Mouse (Mus musculus): ENCODE data around the gene Stat5b. TPM values are rescaled to one million over a fixed set of nuclear protein-coding genes. Genes with fewer than 3 reads are reported as not detected.

Gene Stat5b
- 46.0 and 50.1 TPM in 2 replicates for polyA plus RNA-seq (2014; fragmentation: Nextera tagmentation; extraction: Ambion mirVana)

DNA sequence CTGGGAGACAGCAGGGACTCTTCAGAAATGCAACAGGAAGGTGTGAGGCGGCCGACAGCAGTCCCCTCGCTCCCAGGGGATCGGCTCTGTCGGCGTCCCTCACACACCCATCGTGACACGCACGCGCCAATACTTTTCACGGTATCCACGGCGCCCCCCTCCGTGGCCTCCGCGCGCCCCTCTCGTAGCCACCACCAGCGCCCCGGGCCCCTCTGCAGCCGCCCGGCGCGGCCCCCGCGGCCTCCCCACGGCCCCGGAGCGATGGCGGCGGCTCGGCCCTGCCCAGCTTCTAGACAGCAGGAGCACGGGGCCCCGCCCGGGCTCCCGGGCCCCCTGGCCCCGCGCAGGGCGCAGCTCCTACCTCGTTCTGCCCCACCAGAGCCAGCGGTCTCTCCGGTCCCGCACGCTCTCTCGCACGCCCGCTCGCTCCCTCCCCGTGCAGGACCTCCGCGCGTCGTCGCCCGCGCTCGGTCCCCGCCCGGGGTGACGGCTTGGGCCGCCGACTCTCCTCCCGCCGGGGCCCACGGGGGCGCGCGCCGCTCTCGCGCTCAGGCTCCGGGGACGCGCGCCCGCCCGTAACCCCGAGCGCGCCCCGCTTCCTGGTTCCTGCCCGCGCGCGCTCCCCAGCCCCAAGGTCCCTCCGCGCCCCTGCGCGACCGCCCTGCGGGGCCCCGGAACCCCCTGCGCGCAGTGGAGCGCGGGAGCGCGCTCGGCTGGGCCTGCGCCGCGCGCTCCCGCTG is at the start of gene Stat5b:
Gene Stat5b (minus strand): TSS at position 687 of the 740 bp plus-strand sequence.
- H3K4me3 ChIP-seq (ENCODE audit: low read depth, low read length), result peak within 1 kb of the TSS; percentile 94
- peak within 1 kb of the TSS; percentile 77 for H3K4me2 ChIP-seq
- H3K27me3 ChIP-seq (replicated peaks; ENCODE audit: control insufficient read depth, insufficient read depth, low read length), result peaks cover 7% of the 10 kb centered on the region
- H3K27ac ChIP-seq (ENCODE audit: low read depth, low read length), result peak within 1 kb of the TSS; percentile 94
- peak within 1 kb of the TSS; percentile 98 for H3K9ac ChIP-seq (ENCODE audit: low read depth, low read length)
- DNase-seq (ENCODE audit: low spot score), result peak; percentile 82
- ATAC-seq (replicated peaks; ENCODE audit: low FRiP score), result peak; percentile 75
- WGBS, result under 1% methylated on average over 95 of the region's 104 CpGs
- H3K4me1 ChIP-seq (replicated peaks; ENCODE audit: control insufficient read depth, insufficient read depth, low read length), result peaks cover 23% of the 10 kb centered on the region
- no peaks in the 10 kb centered on the region for H3K36me3 ChIP-seq (ENCODE audit: control insufficient read depth, insufficient read depth, low read length)
- no peaks in the 10 kb centered on the region for H3K9me3 ChIP-seq (ENCODE audit: control insufficient read depth, low read length)

DNA sequence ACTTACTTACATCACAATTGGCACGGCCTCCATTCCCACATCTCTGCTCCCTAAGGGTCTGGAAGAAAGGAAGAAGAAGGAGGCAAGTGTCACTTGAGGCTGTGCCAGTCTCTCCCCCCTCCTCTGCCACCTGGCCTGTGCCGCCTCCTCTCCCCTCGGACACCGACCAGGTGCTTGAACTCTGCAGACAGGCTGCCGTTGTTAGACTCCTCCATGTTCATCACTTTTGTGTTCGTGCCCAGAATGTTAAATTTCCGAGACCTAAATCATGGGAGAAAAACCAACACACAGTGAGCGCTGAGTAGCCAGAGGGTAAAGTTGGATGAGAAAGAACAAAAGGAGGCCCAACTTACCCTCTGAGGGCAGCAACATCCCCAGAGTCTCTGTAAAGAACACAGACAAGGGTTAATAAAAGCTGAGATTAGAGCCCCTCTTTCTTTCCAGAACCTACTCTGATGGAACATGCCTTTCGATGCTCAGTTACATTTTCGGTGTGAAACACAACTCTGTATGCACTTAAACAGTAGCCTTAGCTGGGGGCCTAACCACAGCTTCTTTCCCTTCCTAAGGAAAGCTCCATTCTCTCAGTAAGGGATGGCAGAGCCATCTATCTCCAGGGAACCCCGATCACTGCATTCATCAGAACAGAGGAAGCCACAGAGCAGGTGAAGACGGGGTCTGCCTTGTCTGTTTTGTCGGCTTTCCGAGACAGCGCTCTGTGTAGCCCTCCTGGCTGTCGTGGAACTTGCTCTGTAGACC is 48.1 kb upstream of the Stat5b start:
- 89% methylated on average over 16 of the region's 16 CpGs for WGBS
- ATAC-seq (replicated peaks; ENCODE audit: low FRiP score) (no peak), DNase-seq (ENCODE audit: low spot score) (no peak)
- H3K36me3 ChIP-seq (ENCODE audit: control insufficient read depth, insufficient read depth, low read length), result peaks cover 15% of the 10 kb centered on the region
- H3K9me3 ChIP-seq (ENCODE audit: control insufficient read depth, low read length), result no peaks in the 10 kb centered on the region
- no peak overlapping the region for H3K9ac ChIP-seq (ENCODE audit: low read depth, low read length)
- H3K27me3 ChIP-seq (replicated peaks; ENCODE audit: control insufficient read depth, insufficient read depth, low read length), result no peaks in the 10 kb centered on the region
- H3K4me3 ChIP-seq (ENCODE audit: low read depth, low read length), result no peak overlapping the region
- H3K4me2 ChIP-seq, result no peak overlapping the region
- H3K27ac ChIP-seq (ENCODE audit: low read depth, low read length), result no peak overlapping the region
- peaks cover 4% of the 10 kb centered on the region for H3K4me1 ChIP-seq (replicated peaks; ENCODE audit: control insufficient read depth, insufficient read depth, low read length)

DNA sequence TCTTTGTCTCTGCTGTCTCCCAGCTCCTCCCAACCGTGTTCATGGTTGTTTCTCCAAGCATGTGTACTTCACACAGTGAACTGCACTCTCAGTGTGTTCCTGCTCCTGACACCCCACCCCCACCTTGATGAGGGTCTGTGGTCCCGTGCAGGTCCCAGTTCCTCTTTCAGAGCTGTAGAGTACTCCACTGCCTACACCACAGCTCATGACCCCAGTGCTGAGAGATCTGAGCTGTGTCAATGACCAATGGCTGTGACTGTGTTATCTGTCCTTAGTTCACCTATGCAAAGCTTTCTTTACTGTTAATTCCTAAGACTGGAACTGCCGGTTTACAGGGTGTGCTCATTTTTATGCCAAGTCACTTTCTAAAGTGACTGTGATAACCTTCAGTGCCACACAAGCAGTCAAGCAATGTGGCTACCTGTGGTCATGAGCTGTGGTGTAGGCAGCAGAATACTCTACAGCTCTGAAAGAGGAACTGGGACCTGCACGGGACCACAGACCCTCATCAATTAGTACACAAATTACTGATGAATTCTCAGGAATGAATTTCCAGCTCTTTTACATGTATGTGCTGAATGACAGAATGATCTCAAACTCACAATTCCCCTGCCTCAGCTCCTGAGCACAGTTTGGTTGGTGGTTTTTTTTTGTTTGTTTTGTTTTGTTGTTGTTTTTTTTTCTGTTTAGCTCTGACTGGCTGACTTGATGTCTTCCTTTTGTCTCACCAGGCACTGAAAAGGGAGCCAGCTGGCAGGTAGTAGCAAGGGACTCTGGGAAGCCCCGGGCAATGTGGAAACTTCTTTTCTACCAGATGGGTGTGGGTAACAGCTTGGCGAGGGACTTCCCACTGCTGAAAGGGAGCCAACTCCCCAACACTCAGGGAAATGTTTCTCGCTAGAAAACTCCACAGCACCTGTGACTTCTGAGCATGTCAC is 47.0 kb upstream of the Stat5b start:
- 78% methylated on average over 7 of the region's 7 CpGs for whole genome bisulfite sequencing
- Histone ChIP-seq H3K9me3 (ENCODE audit: control insufficient read depth, low read length) (no peaks in the 10 kb centered on the region), H3K4me3 (ENCODE audit: low read depth, low read length) (no peak overlapping the region), H3K4me1 (replicated peaks; ENCODE audit: control insufficient read depth, insufficient read depth, low read length) (peaks cover 11% of the 10 kb centered on the region), H3K36me3 (ENCODE audit: control insufficient read depth, insufficient read depth, low read length) (peaks cover 13% of the 10 kb centered on the region), H3K4me2 (no peak overlapping the region), H3K27me3 (replicated peaks; ENCODE audit: control insufficient read depth, insufficient read depth, low read length) (no peaks in the 10 kb centered on the region), H3K27ac (ENCODE audit: low read depth, low read length) (no peak overlapping the region), H3K9ac (ENCODE audit: low read depth, low read length) (no peak overlapping the region)
- no peak for DNase-seq (ENCODE audit: low spot score)
- ATAC-seq (replicated peaks; ENCODE audit: low FRiP score), result no peak

DNA sequence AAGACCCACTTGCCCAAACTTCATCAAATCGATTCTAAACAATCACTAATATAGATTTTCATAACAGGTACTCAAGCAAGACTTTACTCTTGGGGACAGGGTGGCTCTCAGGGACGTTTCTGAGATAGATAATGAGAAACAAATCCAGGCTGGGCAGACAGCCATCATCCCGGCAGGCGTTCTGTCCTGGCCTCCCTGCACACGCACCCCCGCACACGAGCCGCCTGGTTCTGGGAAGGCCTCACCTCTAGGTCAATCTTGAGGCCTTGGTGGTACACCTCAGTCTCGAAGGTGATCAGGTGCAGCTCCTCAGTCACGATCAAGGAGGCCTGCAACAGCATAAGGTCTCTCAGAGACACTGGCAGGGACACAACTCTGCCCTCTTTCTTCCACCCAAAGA is 45.6 kb upstream of the Stat5b start:
- peaks cover 6% of the 10 kb centered on the region for H3K36me3 ChIP-seq (ENCODE audit: control insufficient read depth, insufficient read depth, low read length)
- peaks cover 24% of the 10 kb centered on the region for H3K4me1 ChIP-seq (replicated peaks; ENCODE audit: control insufficient read depth, insufficient read depth, low read length)
- no peak overlapping the region for H3K9ac ChIP-seq (ENCODE audit: low read depth, low read length)
- WGBS, result 84% methylated on average over 10 of the region's 10 CpGs
- no peak for DNase-seq (ENCODE audit: low spot score)
- no peak for ATAC-seq (replicated peaks; ENCODE audit: low FRiP score)
- no peak overlapping the region for H3K4me2 ChIP-seq
- H3K4me3 ChIP-seq (ENCODE audit: low read depth, low read length), result no peak overlapping the region
- no peak overlapping the region for H3K27ac ChIP-seq (ENCODE audit: low read depth, low read length)
- no peaks in the 10 kb centered on the region for H3K27me3 ChIP-seq (replicated peaks; ENCODE audit: control insufficient read depth, insufficient read depth, low read length)
- H3K9me3 ChIP-seq (ENCODE audit: control insufficient read depth, low read length), result no peaks in the 10 kb centered on the region

DNA sequence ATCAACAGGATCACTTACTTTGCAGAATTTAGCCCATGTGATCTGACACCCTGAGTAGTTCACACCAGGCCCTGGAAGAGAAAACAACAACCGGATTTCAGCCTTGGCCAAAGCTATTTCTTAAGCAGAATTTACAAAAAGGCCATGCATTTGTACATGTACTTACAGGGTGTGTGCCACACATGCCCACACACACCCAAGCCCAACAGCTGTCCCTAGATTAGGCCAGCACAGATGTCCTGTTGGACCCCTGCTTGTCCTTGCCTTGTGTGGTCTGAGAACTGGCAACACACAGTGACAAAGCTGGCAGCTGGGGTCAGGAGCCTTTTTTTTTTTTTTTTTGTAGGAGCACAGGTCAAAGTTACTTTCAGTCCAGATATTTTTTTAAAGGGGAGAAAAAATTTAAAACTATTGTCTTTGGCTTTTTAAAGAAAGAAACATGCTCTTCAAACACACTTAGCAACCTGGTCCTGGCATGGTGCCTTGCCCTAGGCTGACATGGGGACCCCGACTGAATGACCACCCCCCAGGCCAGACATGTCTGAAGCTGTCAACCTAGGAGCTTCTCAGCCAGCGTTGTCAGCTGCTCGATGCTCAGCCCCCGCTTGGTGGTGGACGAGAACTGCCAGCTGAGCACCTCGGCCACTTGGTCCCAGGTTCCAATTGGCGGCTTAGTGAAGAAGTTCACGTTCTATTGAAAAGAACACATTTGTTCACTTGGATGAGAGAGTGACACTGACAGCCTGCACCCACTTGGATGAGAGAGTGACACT is 43.8 kb upstream of the Stat5b start:
- Histone ChIP-seq H3K4me1 (replicated peaks; ENCODE audit: control insufficient read depth, insufficient read depth, low read length) (peaks cover 38% of the 10 kb centered on the region), H3K27me3 (replicated peaks; ENCODE audit: control insufficient read depth, insufficient read depth, low read length) (no peaks in the 10 kb centered on the region), H3K27ac (ENCODE audit: low read depth, low read length) (no peak overlapping the region), H3K9me3 (ENCODE audit: control insufficient read depth, low read length) (no peaks in the 10 kb centered on the region), H3K4me3 (ENCODE audit: low read depth, low read length) (no peak overlapping the region), H3K9ac (ENCODE audit: low read depth, low read length) (peak overlapping the region; percentile 10; the same call in 1 of the 2 replicates), H3K4me2 (no peak overlapping the region), H3K36me3 (ENCODE audit: control insufficient read depth, insufficient read depth, low read length) (peaks cover 9% of the 10 kb centered on the region)
- no peak for DNase-seq (ENCODE audit: low spot score)
- WGBS, result 77% methylated on average over 9 of the region's 9 CpGs
- no peak for ATAC-seq (replicated peaks; ENCODE audit: low FRiP score)

DNA sequence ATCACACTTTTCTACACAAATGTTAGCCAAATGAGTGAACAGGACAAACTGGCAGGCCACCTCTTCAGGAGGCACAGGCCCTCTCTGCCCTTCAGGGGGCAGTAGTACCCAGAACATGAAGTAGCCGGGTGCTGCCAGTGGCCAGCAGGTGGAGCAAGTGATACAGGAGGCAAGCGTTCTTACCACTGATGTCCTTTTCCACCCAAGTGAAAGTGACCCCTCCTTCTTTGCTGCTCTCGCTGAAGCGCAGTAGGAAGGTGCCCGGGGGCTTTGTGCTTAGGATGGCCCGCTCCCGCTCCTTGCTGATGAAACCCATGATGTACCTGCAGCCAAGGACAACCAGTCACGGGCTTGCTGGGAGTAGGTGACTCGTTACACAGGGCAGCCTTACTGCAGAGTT is 43.0 kb upstream of the Stat5b start:
- WGBS, result 15% methylated on average over 9 of the region's 9 CpGs
- peaks cover 42% of the 10 kb centered on the region for H3K4me1 ChIP-seq (replicated peaks; ENCODE audit: control insufficient read depth, insufficient read depth, low read length)
- H3K4me2 ChIP-seq, result peak overlapping the region; percentile 39; the same call in 1 of the 2 replicates
- H3K9me3 ChIP-seq (ENCODE audit: control insufficient read depth, low read length), result no peaks in the 10 kb centered on the region
- no peaks in the 10 kb centered on the region for H3K27me3 ChIP-seq (replicated peaks; ENCODE audit: control insufficient read depth, insufficient read depth, low read length)
- no peak overlapping the region for H3K27ac ChIP-seq (ENCODE audit: low read depth, low read length)
- no peak overlapping the region for H3K4me3 ChIP-seq (ENCODE audit: low read depth, low read length)
- peak; percentile 56 for ATAC-seq (replicated peaks; ENCODE audit: low FRiP score)
- peak overlapping the region; percentile 10; the same call in 1 of the 2 replicates for H3K9ac ChIP-seq (ENCODE audit: low read depth, low read length)
- peak; percentile 84 for DNase-seq (ENCODE audit: low spot score)
- peaks cover 8% of the 10 kb centered on the region for H3K36me3 ChIP-seq (ENCODE audit: control insufficient read depth, insufficient read depth, low read length)

DNA sequence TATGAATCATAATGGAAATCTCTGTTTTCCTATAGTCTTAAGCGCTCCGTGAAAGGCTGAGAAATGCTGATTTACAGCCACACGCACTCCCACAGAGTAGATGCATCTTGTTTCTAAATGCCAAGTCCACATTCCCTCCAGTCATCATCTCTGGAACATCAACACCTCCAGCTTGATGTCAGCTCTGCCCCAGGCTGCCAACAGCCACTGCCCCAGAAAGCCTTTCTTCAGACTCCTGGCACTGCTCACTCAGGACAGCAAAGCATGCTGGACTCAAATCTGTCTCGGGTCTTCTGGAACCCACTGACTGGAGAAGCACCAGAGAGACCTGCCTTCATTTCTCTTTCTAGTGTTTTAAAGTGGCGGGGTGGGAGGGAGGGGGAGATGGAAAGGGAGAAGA is 41.9 kb upstream of the Stat5b start:
- 80% methylated on average over 5 of the region's 5 CpGs for WGBS
- Histone ChIP-seq H3K27me3 (replicated peaks; ENCODE audit: control insufficient read depth, insufficient read depth, low read length) (no peaks in the 10 kb centered on the region), H3K36me3 (ENCODE audit: control insufficient read depth, insufficient read depth, low read length) (peaks cover 4% of the 10 kb centered on the region; the same call in 1 of the 2 replicates), H3K4me1 (replicated peaks; ENCODE audit: control insufficient read depth, insufficient read depth, low read length) (peaks cover 52% of the 10 kb centered on the region), H3K9ac (ENCODE audit: low read depth, low read length) (peak overlapping the region; percentile 53; the same call in 1 of the 2 replicates), H3K4me2 (peak overlapping the region; percentile 60), H3K9me3 (ENCODE audit: control insufficient read depth, low read length) (no peaks in the 10 kb centered on the region), H3K27ac (ENCODE audit: low read depth, low read length) (peak overlapping the region; percentile 88), H3K4me3 (ENCODE audit: low read depth, low read length) (no peak overlapping the region)
- no peak for DNase-seq (ENCODE audit: low spot score)
- ATAC-seq (replicated peaks; ENCODE audit: low FRiP score), result no peak

Measured in liver, embryonic 11.5 days (tissue).